Mouse (Mus musculus) testis, adult 2 months (tissue): Measurements from ENCODE around the gene Bcas3.

Experiments
- CTCF ChIP-seq: fragments of 200-500 bp; IDR thresholded peaks from 2 replicates; pipeline ENCODE4 v1.5.1; 2012; ENCODE audit warnings: low read depth, mild to moderate bottlenecking, inconsistent platforms, low read length, moderate library complexity; ENCODE audit not compliant: control insufficient read depth, insufficient read depth, insufficient replicate concordance
- POLR2A ChIP-seq: fragments of 200-500 bp; IDR thresholded peaks from 2 replicates; pipeline ENCODE4 v1.6.1; 2012; ENCODE audit warnings: low read depth, mild to moderate bottlenecking, inconsistent platforms, low read length, moderate library complexity; ENCODE audit not compliant: control insufficient read depth

DNA sequence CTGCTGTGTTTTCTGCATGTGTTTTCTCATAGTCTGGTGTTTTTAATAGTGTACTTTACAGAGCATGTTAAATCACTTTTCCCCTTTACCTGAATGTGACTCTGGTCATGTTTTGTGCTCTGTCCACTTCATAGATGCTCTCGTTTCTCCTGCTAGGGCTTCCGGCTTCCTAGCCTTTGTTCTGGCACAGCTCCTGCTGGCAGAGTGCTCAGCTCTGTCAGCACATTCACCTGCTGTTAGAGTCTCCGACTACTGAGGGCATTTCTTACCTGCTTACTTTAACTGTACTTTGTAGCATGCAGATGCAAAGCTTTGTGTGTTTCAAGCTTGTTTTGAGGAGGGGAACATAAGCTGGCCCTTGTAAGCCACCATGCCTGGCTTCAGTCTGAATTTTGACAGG is 53.6 kb downstream of the Bcas3 start:
- no peak for TF ChIP-seq CTCF
- no peak for TF ChIP-seq POLR2A
